Mouse (Mus musculus) heart, embryonic 14.5 days (tissue): ENCODE measurements around the gene Klk9. TPM values are rescaled to one million over a fixed set of nuclear protein-coding genes. Genes with fewer than 3 reads are reported as not detected.

ENCODE experiments used
- ATAC-seq: fragments of 200-750 bp; cut with Nextera tagmentation; 2 replicates; pipeline ENCODE4 v1.8.0; 2017; ENCODE audit warnings: low read depth, moderate TSS enrichment; ENCODE audit not compliant: insufficient number of reproducible peaks, insufficient read depth, low FRiP score
- H3K27ac ChIP-seq, 2 experiments: fragments of 200-500 bp in 1 of 2; fragments of 300-500 bp in 1 of 2; sonication (generic) in 1 of 2; replicated peaks in 1 of 2; 2 replicates each; pipeline ENCODE4 v1.5.1; 2012 to 2014; ENCODE audit warnings: low read depth in 2 of 2, low read length in 2 of 2, control low read depth in 1 of 2, mild to moderate bottlenecking in 1 of 2, mixed read lengths in 1 of 2; ENCODE audit not compliant: control insufficient read depth in 1 of 2, insufficient read depth in 1 of 2
- H3K27me3 ChIP-seq: fragments of 300-500 bp; sonication (generic); 2 replicates; pipeline ENCODE4 v1.6.1; 2014; ENCODE audit warnings: mild to moderate bottlenecking, low read length, control low read depth; ENCODE audit not compliant: control insufficient read depth, insufficient read depth
- H3K36me3 ChIP-seq: fragments of 300-500 bp; sonication (generic); 2 replicates; pipeline ENCODE4 v1.6.1; 2014; ENCODE audit warnings: mild to moderate bottlenecking, control low read depth, low read length, mixed read lengths; ENCODE audit not compliant: control insufficient read depth, insufficient read depth
- H3K4me1 ChIP-seq, 2 experiments: fragments of 200-500 bp in 1 of 2; fragments of 300-500 bp in 1 of 2; sonication (generic) in 1 of 2; 2 replicates each; pipeline ENCODE4 v1.6.1; 2012 to 2014; ENCODE audit warnings: low read length in 2 of 2, control low read depth in 1 of 2, mixed read lengths in 1 of 2; ENCODE audit not compliant: control insufficient read depth in 2 of 2, insufficient read depth in 2 of 2
- H3K4me2 ChIP-seq: fragments of 300-500 bp; sonication (generic); 2 replicates; pipeline ENCODE4 v1.6.1; 2014; ENCODE audit warnings: mild to moderate bottlenecking, low read length
- H3K4me3 ChIP-seq, 2 experiments: fragments of 200-500 bp in 1 of 2; fragments of 300-500 bp in 1 of 2; sonication (generic) in 1 of 2; 2 replicates each; pipeline ENCODE4 v1.5.1; 2012 to 2014; ENCODE audit warnings: low read length in 2 of 2, mild to moderate bottlenecking in 2 of 2, control low read depth in 1 of 2, low read depth in 1 of 2, moderate library complexity in 1 of 2; ENCODE audit not compliant: control insufficient read depth in 1 of 2, insufficient read depth in 1 of 2
- H3K9ac ChIP-seq: fragments of 300-500 bp; sonication (generic); 2 replicates; pipeline ENCODE4 v1.6.1; 2014; ENCODE audit warnings: mild to moderate bottlenecking, low read length
- H3K9me3 ChIP-seq: fragments of 300-500 bp; sonication (generic); 2 replicates; pipeline ENCODE4 v1.6.1; 2016; ENCODE audit warnings: low read length, control low read depth; ENCODE audit not compliant: control insufficient read depth
- WGBS: fragments of 180-500 bp; shearing (Covaris S2); extraction: QIAGEN DNeasy Blood & Tissue Kit; methylation state at CpG from one replicate; pipeline ENCODE4 v1.1.7; 2014; 5-methylcytosine and 5-hydroxymethylcytosine counted together
- polyA plus RNA-seq: library from polyadenylated mRNA; unstranded; fragments of >200 nt; fragmentation: Nextera tagmentation; extraction: Ambion mirVana; gene quantifications from 2 replicates; pipeline ENCODE4 v1.2.1, GENCODE M21; 2014

Klk9 gene
- polyA plus RNA-seq, 1 experiment from 2014 or later: not detected

DNA sequence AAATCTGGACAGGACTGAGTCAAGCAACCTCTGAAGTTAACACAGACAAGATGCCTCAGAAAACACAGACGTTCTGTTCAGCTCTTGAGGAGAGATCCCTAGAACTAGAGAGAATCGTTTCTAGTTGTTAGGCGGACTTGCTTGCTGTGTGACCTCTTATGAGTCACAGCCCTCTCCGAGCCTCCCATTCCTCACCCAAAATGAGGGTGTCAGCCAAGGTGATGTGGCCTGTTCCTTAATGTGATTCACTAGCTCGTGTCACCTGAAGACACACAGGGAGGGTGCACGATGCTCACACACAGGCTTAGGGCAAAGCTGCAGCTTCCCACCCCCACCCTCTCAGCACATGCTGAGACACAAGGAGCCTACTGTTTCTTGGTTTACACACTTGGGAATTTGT is 11.4 kb upstream of the Klk9 start:
- Histone ChIP-seq H3K4me2 (no peak overlapping the region), H3K9ac (no peak overlapping the region), H3K4me3 (no peak overlapping the region), H3K27me3 (peaks cover 8% of the 10 kb centered on the region), H3K9me3 (no peaks in the 10 kb centered on the region), H3K36me3 (no peaks in the 10 kb centered on the region), H3K27ac (no peak overlapping the region), H3K4me1 (peaks cover 0 to 4% of the 10 kb centered on the region in 2 experiments; a peak in 1 of 4 replicates)
- WGBS: 48% methylated on average over 6 of the region's 6 CpGs
- no peak for ATAC-seq

DNA sequence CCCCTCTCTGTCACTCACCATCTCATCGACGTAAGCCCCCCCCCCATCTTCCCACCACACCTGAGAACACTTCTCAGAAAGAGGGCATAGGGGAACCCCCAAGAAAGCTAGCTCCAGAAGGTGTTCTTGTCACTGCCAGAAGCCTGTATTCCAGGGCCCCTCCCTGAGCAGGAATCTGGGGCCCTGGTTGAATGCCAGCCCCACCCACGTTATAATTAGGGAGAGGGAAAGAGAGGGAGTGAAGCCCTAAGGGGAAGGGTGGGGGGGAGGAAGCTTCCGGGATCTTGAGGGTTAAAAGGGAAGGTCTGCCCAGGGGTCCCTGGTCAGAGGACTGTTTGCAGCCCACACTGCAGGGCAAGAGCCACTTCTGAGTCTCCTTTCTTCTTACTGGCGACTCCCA is 10.9 kb upstream of the Klk9 start, which contains the start of gene Klk10:
TSS of gene Klk10 (plus strand) at position 290 of the 400 bp plus-strand sequence.
- H3K4me2 ChIP-seq: no peak within 1 kb of the TSS
- no peak within 1 kb of the TSS for H3K9ac ChIP-seq
- no peaks in the 10 kb centered on the region for H3K9me3 ChIP-seq
- H3K4me1 ChIP-seq: peaks cover 0 to 4% of the 10 kb centered on the region in 2 experiments; a peak in 1 of 4 replicates
- no peak within 1 kb of the TSS for H3K27ac ChIP-seq
- no peak within 1 kb of the TSS for H3K4me3 ChIP-seq
- H3K36me3 ChIP-seq: no peaks in the 10 kb centered on the region
- peaks cover 8% of the 10 kb centered on the region for H3K27me3 ChIP-seq
- ATAC-seq: no peak
- WGBS: 60% methylated on average over 5 of the region's 5 CpGs

DNA sequence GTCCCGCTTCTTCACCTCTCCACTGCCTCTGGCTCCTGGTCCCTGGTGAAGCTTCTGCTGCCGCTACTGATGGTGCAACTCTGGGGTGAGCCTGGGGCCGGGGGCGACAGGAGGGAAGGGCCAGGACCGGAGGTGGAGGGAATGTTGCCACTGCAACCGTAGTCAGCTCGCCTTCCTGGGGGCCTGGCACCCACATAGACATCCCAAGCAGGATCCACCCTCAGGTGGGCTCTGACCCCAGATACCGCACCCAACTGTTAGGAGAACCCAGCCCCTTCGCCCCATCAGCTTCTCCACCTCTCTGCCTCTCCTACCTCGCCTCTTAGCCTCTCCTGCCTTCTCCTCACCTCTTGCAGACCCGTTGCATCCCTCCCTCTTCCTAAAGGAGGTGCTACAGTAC is 10.2 kb upstream of the Klk9 start:
- no peak for ATAC-seq
- no peaks in the 10 kb centered on the region for H3K36me3 ChIP-seq

DNA sequence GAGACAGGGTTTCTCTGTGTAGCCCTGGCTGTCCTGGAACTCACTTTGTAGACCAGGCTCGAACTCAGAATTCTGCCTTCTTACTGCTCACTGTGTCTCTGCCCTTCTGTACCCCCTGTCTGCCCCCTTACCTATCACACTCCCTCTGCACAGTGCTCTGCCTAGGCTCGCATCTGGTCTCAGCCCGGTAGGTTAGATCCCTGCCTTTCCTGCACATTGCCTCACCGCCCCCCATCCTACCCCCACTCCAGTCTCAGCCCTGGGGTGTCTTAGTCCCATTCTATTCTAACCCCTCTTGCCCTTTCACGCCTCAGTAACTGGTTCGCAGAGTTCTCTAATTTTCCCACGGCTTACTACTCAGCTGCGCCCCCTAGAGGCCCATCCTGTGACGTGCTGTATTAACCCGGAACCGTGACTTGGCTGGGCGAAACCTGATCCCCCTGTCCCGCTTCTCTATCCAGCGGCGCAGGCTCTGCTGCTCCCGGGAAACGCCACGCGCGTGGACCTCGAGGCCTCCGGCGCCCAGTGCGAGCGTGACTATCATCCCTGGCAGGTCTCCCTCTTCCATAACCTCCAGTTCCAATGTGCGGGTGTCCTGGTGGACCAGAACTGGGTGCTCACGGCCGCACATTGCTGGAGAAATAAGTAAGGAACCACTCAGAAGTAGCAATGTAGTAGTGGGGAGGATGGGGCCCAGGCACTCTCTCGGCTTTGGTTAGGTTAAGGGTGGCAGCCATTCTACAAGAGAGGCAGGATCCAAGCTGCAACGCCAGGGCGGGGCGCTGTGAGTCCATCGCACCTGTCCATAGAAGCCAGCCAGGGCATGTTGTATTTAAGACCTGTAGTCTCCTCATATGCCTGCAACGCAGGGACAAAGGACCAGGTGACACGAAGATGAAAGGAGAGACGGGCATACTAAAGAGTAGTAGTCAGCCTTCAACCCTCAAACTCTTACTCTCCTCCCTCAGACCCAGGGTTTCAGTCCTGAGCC is 9.1 kb upstream of the Klk9 start:
- WGBS: 8% methylated on average over 36 of the region's 36 CpGs
- Histone ChIP-seq H3K27me3 (peaks cover 8% of the 10 kb centered on the region), H3K36me3 (no peaks in the 10 kb centered on the region), H3K4me2 (peak overlapping the region; percentile 62), H3K9me3 (no peaks in the 10 kb centered on the region), H3K4me3 (peak overlapping the region; percentile 17 to 23; a peak in 3 of 4 replicates), H3K27ac (no peak overlapping the region), H3K9ac (peak overlapping the region; percentile 47; the same call in 1 of the 2 replicates), H3K4me1 (peaks cover 0 to 4% of the 10 kb centered on the region in 2 experiments; a peak in 1 of 4 replicates)
- ATAC-seq: no peak

More for the DNA sequence above, 10.2 kb upstream of the Klk9 start:
- WGBS: 80% methylated on average over 10 of the region's 11 CpGs
- Histone ChIP-seq H3K9me3 (no peaks in the 10 kb centered on the region), H3K4me2 (no peak overlapping the region), H3K27me3 (peaks cover 8% of the 10 kb centered on the region), H3K27ac (no peak overlapping the region), H3K4me3 (no peak overlapping the region), H3K9ac (no peak overlapping the region), H3K4me1 (peaks cover 0 to 4% of the 10 kb centered on the region in 2 experiments; a peak in 1 of 4 replicates)

DNA sequence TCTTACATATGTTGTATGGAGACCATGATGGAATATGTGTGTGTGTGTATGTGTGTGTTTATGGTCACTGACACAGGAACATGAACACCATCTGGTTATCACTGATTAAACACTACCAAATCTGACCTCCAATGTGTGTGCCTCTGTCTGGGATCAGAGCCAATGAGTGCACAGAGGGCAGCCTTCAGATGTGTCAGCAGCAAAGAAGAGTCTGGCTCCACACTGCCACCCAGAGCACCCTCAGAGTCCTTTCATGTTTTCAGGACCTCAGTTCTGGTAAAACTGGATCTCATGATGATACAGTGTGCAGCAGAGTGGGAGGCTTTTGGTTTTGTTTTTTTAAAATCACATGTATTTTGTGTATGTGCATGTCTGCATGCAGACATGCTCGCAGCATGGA is 6.4 kb upstream of the Klk9 start:
- H3K36me3 ChIP-seq: no peaks in the 10 kb centered on the region
- no peak for ATAC-seq
- no peaks in the 10 kb centered on the region for H3K9me3 ChIP-seq
- H3K4me2 ChIP-seq: no peak overlapping the region
- H3K4me3 ChIP-seq: no peak overlapping the region
- peaks cover 8% of the 10 kb centered on the region for H3K27me3 ChIP-seq
- H3K9ac ChIP-seq: no peak overlapping the region
- WGBS: 88% methylated on average over 1 of the region's 1 CpGs
- no peak overlapping the region for H3K27ac ChIP-seq
- H3K4me1 ChIP-seq: peaks cover 0 to 4% of the 10 kb centered on the region in 2 experiments; a peak in 1 of 4 replicates

DNA sequence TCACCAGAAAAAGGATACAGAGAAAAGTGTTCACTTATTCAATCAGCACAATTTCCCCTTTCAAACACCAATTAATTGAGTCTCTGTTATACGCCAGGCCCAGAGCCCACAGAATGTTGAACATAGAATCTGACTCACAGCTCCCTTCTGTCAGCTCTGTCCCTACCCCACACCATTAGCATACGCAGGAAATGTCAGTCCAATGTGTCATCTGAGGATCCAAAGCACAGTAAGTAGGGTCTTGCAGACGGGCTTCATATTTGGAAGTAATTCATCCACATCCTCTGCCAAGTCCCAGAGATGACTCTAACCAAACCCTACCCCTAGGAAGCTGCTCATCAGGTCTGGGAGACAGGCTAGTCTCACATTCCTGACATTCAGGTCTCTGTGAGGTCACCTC is 3.6 kb upstream of the Klk9 start:
- 68% methylated on average over 3 of the region's 3 CpGs for WGBS
- ATAC-seq: no peak
- no peaks in the 10 kb centered on the region for H3K9me3 ChIP-seq

DNA sequence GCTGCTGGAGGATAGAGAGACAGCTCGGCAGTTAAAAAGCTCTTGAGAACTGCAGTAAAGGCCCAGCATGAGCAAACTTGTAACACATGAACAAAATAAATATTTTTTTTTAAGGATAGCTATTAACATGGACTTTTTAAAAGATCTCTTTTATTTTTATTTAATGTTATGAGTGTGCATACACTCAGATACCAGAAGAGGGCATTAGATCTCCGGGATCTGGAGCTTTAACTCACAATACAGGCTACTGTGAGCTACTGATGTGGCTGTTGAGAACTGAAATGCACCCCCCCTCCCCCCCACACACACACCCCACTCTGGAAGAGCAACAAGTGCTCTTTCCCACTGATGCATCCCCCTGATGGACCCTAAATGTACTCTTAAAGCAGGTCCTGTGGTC is 2.4 kb upstream of the Klk9 start:
- no peaks in the 10 kb centered on the region for H3K36me3 ChIP-seq
- no peak overlapping the region for H3K4me2 ChIP-seq
- no peaks in the 10 kb centered on the region for H3K27me3 ChIP-seq
- H3K4me3 ChIP-seq: no peak overlapping the region
- 76% methylated on average over 2 of the region's 2 CpGs for WGBS
- ATAC-seq: no peak
- no peak overlapping the region for H3K27ac ChIP-seq
- H3K4me1 ChIP-seq: no peaks in the 10 kb centered on the region
- no peak overlapping the region for H3K9ac ChIP-seq
- no peaks in the 10 kb centered on the region for H3K9me3 ChIP-seq

More for the DNA sequence above, 3.6 kb upstream of the Klk9 start:
- Histone ChIP-seq H3K9ac (no peak overlapping the region), H3K27me3 (peaks cover 5% of the 10 kb centered on the region), H3K4me1 (no peaks in the 10 kb centered on the region), H3K27ac (no peak overlapping the region), H3K4me2 (no peak overlapping the region), H3K36me3 (no peaks in the 10 kb centered on the region), H3K4me3 (no peak overlapping the region)
